Mouse (Mus musculus) 3T3-L1 (cell line): Measurements from ENCODE around the gene Slc22a6.

ENCODE experiments used
- DNase-seq: peaks from one replicate; pipeline ENCODE4 v3.0.0-alpha.2; 2015; ENCODE audit warnings: low read depth, low spot score

Gene Slc22a6

GRCm38 (mm10) chr19:8617904-8618303 lies at the start of gene Slc22a6:
Gene Slc22a6 (plus strand): TSS chr19:8618039.
- DNase-seq = no peak

GRCm38 (mm10) chr19:8569453-8569863 lies 48.4 kb upstream of the Slc22a6 start:
- DNase-seq = no peak

DNA sequence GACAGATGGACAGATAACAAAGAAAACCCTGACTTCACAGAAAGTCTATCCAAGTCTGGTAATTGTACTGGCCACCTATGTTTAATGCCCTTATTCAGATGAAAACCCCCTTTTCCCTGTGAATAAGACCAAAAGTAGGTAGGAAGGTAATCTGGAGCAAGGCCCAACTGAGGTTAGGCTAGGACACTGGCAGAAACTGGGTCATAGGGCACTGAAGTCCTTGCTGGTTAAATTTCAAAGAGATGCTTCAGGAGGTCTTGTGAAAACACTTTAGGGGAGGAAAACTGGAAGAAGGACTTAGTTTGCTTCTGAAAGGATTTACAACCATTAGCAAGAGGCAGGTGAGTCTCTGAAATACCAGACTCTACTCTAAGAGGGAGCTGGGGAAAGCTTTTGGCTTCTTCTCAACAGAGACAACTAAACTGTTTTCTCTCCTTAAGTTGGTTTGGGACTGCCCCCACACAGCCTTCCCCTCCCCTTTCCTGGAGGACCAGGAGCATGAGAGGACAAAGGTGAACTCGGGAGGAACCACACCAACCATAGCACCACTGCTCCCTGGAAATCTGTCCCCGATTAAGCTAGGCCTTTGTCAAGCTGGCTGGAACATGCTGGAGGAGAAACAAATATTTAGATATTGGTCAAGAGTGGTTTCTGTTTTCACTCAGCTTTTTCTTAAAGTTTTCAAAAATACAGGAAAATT lies 47.3 kb upstream of the Slc22a6 start:
- DNase-seq = no peak

GRCm38 (mm10) chr19:8571746-8572145 lies 46.1 kb upstream of the Slc22a6 start:
- no peak for DNase-seq

DNA sequence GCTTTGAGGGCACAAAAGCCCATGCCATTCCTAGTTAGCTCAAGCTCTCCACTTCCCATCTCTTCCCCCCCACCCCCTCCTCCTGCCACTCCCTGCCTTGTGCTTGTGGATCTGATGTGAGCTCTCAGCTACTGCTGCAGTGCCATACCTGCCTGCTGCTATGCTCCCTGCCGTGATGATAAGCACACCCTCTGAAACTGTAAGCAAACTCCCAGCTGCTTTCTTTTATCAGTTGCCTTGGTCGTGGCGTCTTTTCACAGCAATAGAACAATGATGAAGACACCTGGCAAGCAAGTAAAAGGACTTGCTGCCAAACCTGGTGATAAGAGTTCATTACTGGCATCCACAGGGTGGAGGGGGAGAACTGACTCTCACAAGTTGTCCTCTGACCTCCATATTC lies 45.4 kb upstream of the Slc22a6 start:
- DNase-seq = no peak

DNA sequence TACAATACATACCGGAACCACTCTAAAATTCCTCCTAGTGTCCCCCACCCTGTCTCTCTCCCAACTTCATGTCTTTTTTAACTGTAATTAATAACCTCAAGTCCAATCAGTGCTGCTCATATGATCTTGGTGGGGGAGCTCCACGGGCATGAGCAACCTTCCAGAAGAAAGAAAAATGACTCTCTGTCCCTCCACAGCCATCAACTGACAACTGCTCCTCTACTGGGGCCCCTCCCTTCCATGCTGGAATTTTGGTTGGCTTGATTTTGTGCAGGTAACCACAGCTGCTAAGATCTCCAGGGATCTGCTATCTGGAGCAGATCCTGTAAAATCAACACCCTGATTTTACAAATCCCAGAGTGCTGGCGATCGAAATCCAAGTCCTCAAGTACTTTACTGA lies 40.4 kb upstream of the Slc22a6 start:
- no peak for DNase-seq

GRCm38 (mm10) chr19:8578293-8578969 lies 39.4 kb upstream of the Slc22a6 start:
- peak; percentile 78 for DNase-seq

DNA sequence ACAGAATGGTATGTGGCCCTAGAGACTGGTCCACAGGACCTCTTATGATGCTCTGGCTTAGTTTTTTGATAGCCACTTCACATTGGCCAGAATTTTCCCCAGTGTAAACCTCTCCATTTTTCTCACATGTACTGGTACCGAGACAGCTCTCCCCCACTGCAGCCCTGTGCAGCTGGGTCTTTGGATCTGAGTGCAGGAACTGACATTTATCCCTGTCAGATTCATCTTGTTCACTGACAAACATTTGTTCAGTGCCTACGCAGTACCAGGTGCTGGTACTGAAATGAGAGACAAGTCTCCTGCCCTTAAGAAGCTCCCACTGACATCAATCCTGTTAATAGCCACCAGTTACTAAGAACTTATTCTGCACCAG lies 38.9 kb upstream of the Slc22a6 start:
- DNase-seq = no peak

GRCm38 (mm10) chr19:8585298-8585697 lies 32.5 kb upstream of the Slc22a6 start:
- DNase-seq = no peak

GRCm38 (mm10) chr19:8585899-8586298 lies 31.9 kb upstream of the Slc22a6 start:
- no peak for DNase-seq

DNA sequence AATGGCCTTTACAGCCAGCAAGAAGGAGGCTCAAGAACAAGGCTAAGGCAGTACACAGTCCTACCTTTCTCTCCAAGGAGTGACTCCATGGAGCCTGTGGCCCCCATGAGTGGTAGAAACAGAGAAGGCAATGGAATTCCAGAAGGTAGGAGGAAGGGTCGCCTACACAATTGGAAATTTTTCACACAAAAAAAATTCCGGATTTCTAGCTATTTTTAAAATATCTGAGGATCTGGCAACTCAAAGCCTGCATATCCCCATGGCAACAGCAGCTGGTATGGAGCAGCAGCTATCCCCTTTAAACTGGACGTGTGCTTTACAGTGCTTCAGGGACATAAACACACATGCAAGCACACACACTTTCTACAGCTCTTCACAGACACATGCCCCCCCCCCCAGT lies 31.5 kb upstream of the Slc22a6 start:
- DNase-seq = no peak

GRCm38 (mm10) chr19:8587315-8587714 lies 30.5 kb upstream of the Slc22a6 start:
- DNase-seq = no peak

GRCm38 (mm10) chr19:8590954-8591353 lies 26.9 kb upstream of the Slc22a6 start, which contains the start of gene Slc22a8:
Gene Slc22a8 (plus strand): TSS chr19:8591254.
- no peak for DNase-seq

- no peak for DNase-seq
Observed at GRCm38 (mm10) chr19:8592155-8592554, 25.7 kb upstream of the Slc22a6 start.

DNA sequence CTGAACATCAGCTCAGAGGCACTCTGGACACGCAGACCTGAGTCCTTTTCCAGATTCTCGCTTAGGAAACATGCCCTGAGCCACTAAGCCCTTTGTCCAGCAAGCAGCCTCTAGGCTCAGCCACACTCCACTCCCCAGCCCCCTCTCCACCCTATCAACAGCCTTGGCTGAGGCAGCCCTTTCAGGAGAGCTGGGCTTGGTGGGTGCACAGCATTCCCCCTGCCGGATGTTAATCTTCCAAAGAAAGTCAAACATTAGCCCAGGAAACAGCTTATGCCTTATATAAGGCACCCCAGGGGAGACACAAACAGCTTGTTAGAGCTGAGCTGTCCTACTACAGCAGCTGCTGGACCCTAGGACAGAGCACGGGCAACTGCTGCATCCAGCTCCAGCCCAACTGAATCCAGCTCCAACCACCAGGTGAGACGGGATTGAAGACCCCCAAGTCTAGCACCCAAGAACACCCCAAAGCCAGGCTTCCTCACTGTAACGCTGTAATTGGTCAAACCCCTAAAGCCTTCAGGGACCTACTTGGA lies 24.9 kb upstream of the Slc22a6 start:
- no peak for DNase-seq

- DNase-seq = no peak
Observed at GRCm38 (mm10) chr19:8593833-8594232, 24.0 kb upstream of the Slc22a6 start.

DNA sequence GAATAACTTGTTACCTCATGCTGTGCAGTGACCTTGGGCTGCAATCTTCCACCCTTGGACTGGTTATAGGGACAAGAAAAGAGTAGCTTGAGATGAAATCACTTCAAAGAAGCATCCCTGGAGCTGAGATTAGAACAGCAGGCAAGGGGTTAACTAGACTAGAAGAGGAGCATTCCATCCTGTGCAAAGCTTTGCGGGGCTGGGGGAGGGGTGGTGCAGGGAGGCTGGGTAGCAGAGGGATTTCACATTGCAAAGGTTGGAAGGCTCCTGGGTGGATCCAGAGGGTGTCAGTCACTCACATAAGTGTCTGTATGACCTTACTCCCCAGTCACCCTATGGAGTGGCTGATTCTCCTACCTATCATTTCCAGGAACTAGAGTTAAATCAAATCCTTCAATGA lies 23.3 kb upstream of the Slc22a6 start:
- no peak for DNase-seq

DNA sequence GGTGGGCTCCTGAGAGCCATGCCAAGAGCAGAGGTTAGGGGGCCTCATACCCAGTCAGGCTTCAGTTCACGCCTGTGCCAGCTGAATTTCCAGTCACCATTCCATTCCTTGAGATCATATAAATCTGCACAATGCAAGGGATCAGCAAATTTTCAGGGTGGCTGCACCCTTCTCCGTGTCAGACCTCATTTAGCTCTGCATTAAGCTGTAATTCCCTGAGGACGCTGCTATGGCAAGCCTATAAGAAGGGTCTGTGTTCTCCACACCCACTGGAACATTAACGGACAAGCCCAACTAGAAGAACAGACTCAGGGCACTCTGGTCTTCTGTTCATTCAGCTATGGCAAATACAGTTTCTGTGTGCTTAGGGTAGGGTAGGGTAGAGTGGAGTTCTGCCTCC lies 20.6 kb upstream of the Slc22a6 start:
- no peak for DNase-seq

DNA sequence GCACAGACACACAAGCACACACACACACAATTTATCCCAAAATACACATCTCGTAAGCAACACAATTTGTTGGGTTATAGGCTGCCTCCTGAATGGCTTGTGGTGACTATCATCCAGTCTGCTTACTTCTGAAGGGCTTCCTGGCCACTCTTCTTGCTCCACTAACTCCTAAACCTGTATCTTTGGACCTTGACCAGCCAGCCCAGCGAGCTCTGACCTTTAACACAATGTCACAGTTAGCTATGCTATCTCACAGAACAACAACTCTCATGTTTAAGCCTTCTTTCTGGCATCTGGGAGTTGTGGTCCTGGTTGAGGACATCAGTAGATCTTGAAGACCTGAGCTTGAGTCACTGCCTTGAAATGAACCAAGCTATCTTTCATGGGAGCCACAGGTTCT lies 18.6 kb upstream of the Slc22a6 start:
- no peak for DNase-seq

GRCm38 (mm10) chr19:8601922-8602321 lies 15.9 kb upstream of the Slc22a6 start:
- DNase-seq = no peak

DNA sequence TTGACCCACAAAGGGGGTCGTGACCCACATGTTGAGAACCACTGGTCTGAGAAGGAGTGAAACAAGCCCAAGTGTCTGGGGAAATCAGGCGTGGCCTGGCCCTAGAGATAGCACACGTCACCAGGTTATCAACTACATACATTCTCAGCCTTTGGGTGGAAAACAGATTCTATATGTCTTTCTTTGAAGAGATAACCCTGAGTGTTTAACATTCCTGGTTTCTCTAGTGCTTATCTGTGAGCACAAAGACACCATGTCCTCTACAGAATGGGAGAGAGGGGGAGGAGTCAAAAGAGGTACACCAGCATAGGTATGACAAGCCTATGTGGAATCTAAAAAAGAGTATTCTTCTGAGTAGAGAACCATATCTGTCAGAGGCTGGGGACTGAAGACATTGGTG lies 14.9 kb upstream of the Slc22a6 start:
- DNase-seq = no peak

DNA sequence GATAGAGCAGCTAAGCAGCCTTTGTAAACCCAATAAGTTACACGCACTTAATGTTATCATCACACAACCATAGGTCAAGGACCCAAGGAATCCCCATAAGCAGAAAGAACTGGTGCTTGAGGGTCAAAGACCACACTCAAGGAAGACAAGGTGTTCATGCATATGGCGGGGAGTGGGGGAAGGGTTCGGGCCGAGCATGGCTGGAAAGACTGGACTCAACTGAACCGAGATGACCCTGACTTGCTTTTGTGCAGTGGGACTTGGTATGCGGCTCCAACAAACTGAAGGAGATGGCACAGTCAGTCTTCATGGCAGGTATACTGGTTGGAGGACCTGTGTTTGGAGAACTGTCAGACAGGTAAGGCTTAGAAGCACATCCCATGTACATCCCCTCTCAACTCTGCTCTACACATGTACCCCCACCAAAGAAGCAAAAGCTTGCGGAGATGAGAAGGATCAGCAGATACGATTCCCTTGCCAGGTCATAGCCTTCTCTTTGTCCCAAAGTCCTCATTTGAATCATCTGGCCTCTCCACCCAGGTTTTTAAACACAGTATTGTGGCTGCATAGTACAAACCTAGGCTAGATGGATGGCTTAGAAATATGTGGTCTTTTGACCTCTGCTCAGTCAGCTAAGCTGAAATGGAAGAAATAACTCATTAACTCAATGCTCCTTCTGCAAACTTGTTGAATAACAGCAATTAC lies 13.2 kb upstream of the Slc22a6 start:
- no peak for DNase-seq

GRCm38 (mm10) chr19:8605241-8605558 lies 12.6 kb upstream of the Slc22a6 start:
- no peak for DNase-seq
